Mouse (Mus musculus): ENCODE data around the gene Gm42417.
"Not testable (repeated sequence)": the region's sequence is repeated elsewhere in the genome, so short reads cannot be mapped to it uniquely, and the experiment has no call there.

Gm42417 gene

DNA sequence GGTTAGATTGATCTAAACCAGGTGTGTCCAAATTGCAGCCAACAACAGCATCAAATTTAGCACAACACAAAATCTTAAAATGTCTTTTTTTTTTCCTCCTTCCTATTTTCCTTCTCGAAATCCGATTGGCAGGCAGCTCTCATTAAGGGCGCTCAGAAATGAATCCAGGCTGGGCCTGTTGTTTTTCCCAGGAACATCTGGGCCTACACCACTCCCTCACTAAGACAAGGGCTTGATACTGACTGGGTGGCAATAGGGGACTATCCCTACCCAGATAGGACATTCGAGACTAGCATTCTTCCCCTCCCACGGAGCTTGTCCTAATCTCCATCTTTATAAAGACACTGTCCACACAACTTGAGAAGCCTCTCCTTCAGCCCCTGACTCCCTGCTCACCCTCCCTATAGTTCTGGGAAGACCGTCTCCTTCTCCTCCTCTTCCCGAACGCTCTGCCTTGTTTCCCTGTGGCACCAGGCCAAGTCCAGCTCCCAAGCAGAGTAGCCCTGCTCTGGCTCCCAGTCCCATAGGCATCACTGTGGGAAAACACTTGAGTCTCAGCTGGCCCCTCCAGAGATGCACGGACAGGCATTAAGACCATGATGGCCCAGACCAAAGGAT is 8.9 kb upstream of the Gm42417 start:
- in situ Hi-C loops (cut with MboI, MseI) = no loop called here

DNA sequence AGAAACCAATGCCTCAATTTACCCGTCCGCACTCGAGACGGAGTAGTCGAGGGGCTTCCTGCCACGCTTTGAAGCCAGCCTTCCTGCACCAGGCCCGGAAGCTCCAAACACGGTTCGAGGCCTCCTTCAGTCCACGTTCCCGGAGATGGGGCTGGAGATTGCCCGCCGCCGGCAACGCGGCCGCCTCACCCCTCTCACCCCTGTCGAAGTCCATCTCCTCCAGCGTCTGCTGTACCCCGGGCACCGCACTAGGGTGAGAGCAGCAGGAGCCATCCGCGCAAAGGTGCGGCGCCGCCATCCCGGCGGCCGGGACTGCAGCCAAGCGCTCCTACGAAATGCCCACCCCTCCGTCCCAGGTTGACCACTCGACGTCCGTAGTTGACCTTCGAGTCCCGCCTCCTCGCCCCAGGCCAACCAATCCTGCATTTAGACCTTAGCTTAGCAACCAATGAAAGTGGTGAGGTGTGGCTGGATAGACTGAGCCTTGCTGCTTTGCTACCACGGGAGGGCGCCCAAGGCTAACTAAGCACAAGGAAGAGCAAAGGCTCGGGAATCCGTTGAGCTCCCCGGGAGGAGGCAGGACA is 7.8 kb upstream of the Gm42417 start, which contains the start of gene Ankrd39:
TSS of gene Ankrd39 (minus strand) at position 558 of the 584 bp plus-strand sequence.
- in situ Hi-C loops (cut with MboI, MseI) = no loop called here

DNA sequence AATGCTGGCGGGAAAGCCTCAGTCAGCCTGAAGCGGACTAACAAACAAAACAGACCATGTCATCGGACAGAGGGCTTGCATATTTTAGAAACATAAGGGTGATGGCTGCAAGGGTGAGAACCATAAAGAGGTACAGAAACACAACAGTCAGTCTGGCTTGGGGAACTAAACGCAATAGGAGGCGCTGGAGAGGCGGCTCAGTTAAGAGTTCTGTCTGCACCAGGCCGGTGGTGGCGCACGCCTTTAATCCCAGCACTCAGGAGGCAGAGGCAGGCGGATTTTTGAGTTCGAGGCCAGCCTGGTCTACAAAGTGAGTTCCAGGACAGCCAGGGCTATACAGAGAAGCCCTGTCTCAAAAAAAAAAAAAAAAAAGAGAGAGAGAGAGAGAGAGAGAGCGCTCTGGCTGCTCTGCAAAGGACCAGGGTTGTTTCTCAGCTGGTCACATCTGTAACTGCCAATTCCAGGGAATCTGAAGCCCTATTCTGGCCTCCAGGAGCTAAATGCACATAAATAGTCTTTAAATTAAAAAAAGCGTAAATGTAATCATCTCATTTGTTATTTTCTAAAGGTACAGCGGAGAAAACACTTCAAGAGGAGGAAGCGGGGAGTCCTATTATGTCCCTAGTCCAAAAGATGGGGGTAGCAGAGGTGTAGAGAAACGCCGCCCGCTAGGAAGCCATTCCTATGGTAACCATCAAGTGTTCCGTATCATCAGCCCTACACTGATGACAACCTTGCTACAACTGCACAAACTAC is 6.8 kb upstream of the Gm42417 start:
- in situ Hi-C loops (cut with MboI, MseI) = no loop called here

DNA sequence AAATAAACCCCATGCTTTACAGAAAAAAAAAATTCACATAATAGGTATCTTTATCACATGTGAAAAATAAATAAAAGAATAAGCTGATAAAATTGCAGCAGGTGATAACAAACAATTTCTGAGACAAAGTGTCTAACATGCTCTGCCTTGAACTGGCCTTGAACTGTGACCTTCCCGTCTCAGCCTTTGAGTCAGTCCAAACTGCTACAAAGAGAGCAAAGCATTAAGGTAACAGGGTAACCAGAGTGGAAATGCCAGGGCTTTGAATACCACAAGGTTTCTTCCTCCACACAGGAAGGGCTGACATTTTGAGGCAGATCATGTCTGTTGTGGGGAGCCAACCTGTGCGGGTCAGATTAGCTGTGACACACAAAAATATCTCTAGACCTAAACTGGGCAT is 6.2 kb upstream of the Gm42417 start:
- in situ Hi-C loops (cut with MboI, MseI) = no loop called here

DNA sequence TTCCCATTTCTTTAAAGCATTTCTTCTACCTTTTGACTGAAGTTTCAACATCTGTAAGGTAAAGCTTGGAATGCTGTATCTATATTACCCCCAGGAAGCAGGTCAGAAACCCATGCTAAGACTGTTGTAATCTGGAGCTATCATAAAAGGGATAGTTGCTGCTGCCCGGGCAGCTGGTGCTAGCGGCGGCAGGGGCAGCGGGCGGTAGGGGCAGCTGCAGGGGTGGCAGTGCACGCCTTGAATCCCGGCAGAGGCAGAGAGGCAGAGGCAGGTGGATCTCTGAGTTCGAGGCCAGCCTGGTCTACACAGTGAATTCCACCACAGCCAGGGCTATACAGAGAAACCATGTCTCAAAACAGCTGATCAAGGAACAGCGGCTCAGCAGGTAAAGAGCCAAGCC is 3.7 kb upstream of the Gm42417 start:
- in situ Hi-C loops (cut with MboI, MseI) = no loop called here

DNA sequence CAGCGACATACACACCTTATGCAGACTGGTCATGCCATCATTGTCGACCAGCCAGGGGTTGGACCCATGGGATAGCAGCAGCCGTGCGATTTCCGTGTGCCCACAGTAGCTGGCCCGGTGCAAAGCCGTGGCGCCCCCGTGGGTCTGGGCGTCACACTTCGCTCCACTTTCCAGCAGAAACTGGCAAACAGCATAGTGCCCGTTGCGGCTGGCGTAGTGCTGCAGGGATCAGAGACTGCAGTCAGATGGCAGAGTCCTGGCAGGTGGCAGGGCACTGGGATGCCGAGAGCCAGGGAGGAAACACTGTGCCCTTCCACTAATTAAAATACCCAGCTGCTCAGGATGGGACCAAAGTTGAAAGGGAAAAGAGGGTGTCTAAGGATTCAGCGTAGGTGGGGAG is 2.6 kb upstream of the Gm42417 start:
- in situ Hi-C loops (cut with MboI, MseI) = no loop called here

DNA sequence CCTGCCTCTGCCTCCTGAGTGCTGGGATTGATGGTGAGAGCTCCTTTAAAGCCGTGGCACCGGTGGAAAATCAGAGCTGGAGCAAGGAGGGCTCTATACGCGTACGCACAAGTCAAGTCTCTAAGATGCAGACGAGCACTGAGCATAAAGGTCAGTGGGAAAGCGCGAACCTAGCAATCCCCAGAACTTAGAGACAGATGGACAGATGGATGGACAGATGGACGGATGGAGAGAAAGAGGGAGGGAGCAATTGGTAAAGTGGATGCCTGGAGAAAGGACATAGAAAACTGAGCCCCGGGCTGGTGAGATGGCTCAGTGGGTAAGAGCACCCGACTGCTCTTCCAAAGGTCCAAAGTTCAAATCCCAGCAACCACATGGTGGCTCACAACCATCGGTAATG is 1.6 kb upstream of the Gm42417 start:
- in situ Hi-C loops (cut with MboI, MseI) = no loop called here

DNA sequence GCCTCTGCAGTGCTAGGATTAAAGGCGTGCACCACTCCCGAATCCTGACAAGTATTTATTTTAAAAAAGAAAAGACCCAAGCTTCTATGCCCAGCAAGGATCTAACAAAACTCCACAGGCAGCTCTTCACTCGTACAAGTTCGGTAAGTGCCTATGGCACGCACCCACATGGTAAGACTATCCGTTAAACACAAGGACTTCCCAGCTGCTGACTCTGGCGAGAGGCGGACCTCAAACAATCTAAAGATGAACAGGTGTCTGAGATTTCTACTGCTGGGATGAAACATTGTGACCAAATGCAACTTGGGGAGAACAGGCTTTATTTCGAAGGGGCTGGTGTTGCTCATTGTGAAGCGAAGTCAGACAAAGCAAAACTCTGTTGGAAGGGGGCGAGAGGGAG is 903 bp upstream of the Gm42417 start:
- in situ Hi-C loops (cut with MboI, MseI) = no loop called here

DNA sequence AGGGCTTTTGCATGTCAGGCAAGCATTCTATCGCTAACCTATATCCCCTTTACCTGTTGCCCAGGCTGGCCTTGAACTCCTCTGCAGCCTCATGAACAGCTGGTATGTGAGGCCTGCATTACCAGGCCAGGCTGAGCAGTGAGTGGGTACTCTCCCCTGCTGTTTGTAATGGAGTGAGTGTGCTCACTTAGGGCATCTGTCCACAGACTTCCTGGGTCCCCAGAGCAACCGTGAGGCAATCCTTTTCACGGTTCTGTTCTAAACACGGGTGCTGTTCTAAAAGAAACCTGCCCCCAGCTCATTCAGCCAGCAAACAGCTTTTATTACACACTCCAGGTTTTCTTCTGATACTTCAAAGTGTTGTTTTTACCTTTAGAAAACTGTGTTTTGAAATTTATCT is 502 bp downstream of the Gm42417 start:
- in situ Hi-C loops (cut with MboI, MseI) = no loop called here

DNA sequence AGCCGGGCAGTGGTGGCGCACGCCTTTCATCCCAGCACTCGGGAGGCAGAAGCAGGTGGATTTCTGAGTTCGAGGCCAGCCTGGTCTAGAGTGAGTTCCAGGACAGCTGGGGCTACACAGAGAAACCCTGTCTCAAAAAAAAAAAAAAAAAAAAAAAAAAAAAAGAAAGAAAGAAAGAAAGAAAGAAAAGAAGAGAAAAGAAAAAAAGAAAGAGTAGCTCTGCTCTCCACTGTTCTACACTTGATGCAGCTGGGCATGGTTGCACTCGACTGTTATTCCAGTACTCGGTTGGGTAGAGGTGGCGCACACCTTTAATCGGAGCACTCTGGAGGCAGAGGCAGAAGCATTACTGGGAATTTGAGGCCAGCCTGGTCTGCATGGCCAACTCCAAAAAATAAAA is 2.4 kb downstream of the Gm42417 start, which contains the start of gene Ankrd23:
TSS of gene Ankrd23 (minus strand) at position 101 of the 400 bp plus-strand sequence.
- in situ Hi-C loops (cut with MboI, MseI) = not testable (repeated sequence)

DNA sequence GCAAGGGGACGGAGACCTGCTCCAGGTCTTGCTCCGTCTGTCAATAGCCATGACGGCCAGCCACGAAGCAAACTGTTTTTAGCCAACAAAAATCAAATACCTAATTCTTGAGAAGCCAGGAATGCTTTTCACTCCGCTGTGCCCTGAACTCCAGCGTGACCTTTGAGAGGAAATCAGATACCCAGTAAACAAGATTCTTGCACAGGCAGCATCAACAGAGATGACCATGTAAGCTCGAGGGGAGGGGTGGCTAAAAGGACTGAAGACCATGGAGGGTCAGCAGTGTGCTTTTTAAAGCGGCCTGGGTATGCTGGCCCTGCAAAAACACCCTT is 2.9 kb downstream of the Gm42417 start:
- in situ Hi-C loops (cut with MboI, MseI) = no loop called here

DNA sequence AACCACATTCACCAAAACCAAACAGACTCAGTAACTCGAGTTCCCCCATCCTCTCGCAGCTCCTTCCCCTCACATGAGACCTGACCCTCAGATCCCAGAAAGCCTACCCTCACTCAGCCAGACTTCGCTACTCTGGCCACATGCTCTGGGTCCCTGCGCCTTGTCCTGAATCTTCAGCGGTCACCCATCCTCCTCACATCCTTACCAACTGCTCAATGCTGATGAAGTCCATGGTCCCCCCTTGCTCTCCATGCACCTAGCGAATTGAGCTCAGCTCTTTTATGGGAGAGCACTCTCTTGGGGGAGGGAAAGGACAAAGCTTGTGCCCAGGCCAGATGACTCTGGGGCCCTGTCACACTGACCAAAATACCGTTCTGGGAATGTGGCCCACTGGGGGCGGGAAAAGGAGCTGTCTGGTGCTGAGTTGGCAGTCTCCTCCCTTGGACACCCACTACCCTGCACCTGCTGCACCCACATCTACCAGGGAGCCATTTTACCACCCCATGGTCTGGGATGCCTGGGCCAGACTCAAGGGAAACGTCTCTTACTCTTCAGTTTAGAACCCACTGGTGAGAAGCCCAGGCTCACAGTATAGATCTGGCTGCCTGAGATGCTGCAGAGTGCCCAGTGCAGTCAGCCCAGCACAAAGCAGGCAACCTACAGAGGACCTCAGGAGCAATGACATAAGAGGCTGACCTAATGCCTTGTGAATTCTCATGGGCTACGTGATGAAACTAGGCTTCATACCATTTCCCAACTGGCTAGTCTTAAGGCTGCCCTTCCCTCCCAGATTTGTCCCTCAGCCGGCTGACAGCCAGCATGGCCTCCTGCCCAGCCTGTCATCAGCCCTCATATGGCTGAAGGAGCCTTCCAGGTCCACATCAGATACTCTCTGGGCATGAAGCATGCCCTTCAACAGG is 3.5 kb downstream of the Gm42417 start:
- in situ Hi-C loops (cut with MboI, MseI) = no loop called here

DNA sequence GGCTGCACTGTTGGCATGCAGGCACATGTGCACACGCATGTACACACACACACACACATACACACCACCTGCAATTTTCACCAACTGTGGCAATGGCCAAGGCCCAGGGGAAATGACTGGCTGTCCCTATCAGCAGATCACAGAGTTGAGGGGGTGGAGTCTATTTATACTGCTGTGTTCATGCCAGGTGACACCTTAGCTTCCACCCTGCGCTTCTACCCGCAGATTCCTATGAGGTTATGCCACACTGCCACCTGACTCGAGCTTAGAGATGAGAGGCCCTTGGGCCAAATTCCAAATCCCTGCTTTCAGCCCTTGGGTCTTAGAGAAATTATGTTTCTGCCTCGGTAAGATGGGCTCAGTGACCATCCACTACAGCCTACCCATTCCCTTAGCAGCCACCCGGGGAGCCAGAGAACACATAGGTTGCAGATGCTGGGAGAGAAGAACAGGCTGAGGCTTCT is 4.6 kb downstream of the Gm42417 start:
- in situ Hi-C loops (cut with MboI, MseI) = no loop called here

DNA sequence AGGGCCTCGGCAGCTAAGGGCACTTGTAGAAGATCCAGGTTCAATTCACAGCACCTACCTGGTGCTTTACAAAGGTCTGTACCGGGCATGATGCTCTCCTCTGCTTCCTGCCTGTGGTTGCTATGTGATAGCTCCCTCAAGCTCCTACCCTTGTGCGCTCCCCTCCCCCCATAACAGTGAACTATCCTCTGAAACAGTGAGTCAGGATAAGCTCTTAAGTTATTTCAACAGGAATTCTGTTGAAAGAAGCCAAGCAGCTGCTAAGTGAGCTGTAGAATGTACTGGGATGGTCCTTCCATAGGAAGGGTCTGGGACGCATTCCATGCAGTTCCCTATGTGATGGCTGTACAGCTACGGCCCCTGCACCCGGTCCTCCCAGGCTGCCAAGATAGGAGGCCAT is 5.7 kb downstream of the Gm42417 start:
- in situ Hi-C loops (cut with MboI, MseI) = no loop called here

DNA sequence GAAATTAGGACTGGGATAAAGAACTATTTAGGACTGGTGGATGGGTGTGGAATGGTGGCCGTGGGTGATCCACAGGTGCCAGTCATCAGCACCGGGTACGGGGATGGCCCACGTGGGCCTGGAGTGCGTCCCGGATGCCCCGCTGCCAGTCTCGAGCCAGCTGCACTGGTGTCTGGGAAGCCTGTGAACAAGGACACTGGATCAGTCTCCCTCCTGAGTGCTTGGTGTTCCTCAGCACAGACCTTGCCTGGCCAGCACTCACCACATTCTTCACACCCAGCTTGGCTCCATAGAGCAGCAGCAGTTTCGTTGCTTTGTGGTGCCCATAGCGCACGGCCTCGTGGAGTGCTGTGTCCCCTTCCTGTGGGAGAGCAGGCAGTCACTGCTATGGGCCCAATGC is 7.8 kb downstream of the Gm42417 start:
- in situ Hi-C loops (cut with MboI, MseI) = no loop called here

DNA sequence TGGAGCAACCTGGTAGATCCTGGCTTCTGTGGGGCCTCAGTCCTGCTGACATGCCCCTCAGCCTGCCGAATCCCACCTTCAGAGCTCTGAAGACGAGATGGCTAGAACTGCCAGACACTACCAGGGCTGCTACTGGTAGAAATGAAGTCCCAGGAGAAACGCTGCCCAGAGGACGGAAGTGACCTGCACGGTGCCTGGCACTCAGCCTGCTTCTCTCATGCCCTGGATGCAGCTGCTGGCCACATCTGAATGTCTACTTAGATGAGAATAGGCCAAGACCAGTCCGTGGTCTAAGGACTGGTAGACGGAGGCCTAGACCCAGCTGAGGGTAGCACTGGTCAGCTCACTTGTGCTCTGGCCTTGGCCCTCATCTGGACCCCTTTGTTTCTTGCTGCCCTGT is 8.3 kb downstream of the Gm42417 start:
- in situ Hi-C loops (cut with MboI, MseI) = no loop called here

DNA sequence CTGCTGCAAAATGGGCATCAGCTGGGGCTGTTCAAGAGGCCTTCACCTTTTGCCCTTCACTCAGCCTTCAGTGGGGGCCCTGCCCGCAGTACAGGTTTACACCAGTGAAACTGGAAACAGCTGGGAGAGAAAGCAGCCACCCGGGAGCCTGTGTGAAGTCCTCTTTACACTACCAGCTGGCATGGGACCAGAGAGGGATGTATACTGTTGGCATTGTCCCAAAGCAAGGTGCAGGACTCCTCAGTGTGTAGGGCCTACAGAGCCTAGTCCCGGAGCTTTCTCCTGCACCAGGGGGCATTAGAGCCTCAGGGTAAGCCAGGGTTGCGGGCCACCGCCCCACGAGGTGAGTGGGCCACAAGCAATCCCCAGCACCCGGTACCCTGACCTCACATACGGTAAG is 8.7 kb downstream of the Gm42417 start:
- in situ Hi-C loops (cut with MboI, MseI) = no loop called here

DNA sequence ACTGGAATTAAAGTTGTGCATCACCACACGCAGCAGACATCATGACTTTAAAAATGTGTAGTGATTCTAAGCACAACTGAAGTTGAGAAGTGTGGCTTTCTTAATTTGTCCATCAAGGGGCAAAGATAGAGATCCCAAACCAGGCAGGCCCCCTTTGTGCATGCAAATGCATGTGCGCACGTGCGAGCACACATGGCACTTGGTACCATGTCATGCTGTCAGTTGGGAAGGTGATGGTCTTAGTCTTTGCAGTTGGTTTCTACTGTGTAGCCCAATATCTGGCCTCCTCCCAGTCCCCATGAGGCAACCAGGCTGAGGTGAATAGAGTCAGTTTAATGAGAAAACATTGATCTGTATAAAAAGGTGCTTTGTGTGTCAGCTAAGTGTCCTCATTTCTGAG is 9.4 kb downstream of the Gm42417 start:
- in situ Hi-C loops (cut with MboI, MseI) = no loop called here

DNA sequence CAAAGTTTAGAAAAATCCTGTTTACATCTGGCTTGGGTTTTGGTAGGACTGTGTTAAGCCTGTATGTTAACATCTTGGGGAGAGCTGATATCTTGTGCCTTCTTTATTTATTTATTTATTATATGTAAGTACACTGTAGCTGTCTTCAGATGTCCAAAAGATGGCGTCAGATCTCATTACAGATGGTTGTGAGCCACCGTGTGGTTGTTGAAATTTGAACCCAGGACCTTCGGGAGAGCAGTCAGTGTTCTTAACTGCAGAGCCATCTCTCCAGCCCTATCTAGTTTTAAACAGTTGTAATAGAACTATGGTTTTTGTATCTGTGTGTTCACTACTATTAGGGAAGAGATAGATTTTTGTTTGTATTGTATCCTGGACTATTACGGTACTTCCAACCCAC is 10.0 kb downstream of the Gm42417 start:
- in situ Hi-C loops (cut with MboI, MseI) = no loop called here

DNA sequence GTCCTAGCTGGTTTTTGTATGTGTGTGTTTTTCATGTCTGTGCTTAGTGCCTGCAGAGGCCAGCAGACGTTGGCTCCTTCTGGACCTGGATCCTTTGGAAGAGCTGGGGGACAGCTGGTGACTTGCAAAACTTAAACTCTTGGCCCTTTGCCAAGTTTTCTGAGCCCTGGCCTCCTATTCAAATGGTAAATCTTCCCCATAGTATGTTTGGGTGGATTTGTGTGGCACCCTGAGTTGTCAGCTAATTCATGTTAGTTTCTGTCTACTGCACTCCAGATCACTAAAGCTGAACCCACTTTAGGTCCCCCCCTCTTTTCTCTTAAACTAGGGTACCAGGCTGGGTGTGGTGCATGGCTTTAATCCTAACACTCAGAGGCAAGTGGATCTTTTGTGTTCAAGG is 10.9 kb downstream of the Gm42417 start:
- in situ Hi-C loops (cut with MboI, MseI) = no loop called here

DNA sequence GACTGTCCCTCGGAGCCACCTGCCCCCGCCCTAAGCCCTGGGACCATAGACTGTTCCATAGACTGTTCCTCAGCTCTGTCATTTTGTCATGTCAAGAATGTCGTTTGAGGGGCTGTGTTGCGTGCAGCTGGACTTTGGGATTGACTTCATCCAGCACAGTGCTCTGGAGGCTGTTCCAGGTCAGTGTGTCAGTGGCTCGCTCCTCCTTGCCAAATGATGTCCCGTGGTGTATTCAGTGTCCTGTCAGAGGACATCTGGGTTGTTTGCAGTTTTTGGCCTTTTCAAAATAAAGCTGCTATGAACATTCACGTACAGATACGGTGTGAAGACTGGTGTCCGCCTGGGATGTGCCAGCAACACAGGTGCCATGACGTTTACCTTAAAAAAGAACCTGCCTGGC is 12.3 kb downstream of the Gm42417 start:
- in situ Hi-C loops (cut with MboI, MseI) = no loop called here

DNA sequence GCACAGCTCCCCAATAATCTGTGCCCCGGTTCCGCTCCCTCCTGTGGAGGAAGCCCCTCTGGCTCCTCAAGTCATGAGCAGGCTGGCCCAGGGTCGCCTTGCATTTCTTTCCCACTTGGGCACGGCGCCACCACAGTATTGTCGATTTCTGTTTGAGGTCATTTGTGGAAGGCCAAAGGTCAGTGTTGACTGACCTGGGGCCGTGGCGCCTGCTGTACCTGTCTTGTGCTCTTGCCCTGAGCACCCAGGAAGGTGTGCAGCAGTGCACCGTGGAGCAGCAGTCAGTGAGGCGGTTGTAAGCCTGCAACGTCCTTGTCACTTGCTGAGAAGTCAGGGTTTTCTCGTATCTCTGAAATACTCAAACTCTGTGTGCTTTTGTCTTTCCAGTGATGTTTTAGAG is 13.5 kb downstream of the Gm42417 start:
- in situ Hi-C loops (cut with MboI, MseI) = no loop called here
